Mouse (Mus musculus) midbrain, embryonic 11.5 days (tissue): ENCODE data around the gene Gm11444. TPM values are rescaled to one million over a fixed set of nuclear protein-coding genes. Genes with fewer than 3 reads are reported as not detected.
A peak's percentile ranks its signal among the peaks of the same experiment; 100 is the strongest.

Source experiments
- ATAC-seq: fragments of 200-750 bp; cut with Nextera tagmentation; 2 replicates; pipeline ENCODE4 v1.8.0; 2017; ENCODE audit warnings: moderate TSS enrichment, moderate library complexity; ENCODE audit not compliant: low FRiP score
- DNase-seq: peaks from one replicate; pipeline ENCODE4 v3.0.0; 2015; ENCODE audit warnings: low spot score; ENCODE audit errors: missing footprints
- H3K27ac ChIP-seq: fragments of 300-500 bp; sonication (generic); 2 replicates; pipeline ENCODE4 v1.5.1; 2014; ENCODE audit warnings: low read depth, low read length
- H3K27me3 ChIP-seq: fragments of 300-500 bp; sonication (generic); 2 replicates; pipeline ENCODE4 v1.6.1; 2014; ENCODE audit warnings: mild to moderate bottlenecking, low read length, moderate library complexity, mixed read lengths; ENCODE audit not compliant: control insufficient read depth, insufficient read depth
- H3K36me3 ChIP-seq: fragments of 300-500 bp; sonication (generic); 2 replicates; pipeline ENCODE4 v1.6.1; 2014; ENCODE audit warnings: mild to moderate bottlenecking, low read length, moderate library complexity, mixed read lengths; ENCODE audit not compliant: control insufficient read depth, insufficient read depth
- H3K4me1 ChIP-seq: fragments of 300-500 bp; sonication (generic); 2 replicates; pipeline ENCODE4 v1.6.1; 2014; ENCODE audit warnings: low read length; ENCODE audit not compliant: control insufficient read depth, insufficient read depth
- H3K4me2 ChIP-seq: fragments of 300-500 bp; sonication (generic); 2 replicates; pipeline ENCODE4 v1.6.1; 2014; ENCODE audit warnings: mild to moderate bottlenecking, moderate library complexity
- H3K4me3 ChIP-seq: fragments of 300-500 bp; sonication (generic); 2 replicates; pipeline ENCODE4 v1.5.1; 2014; ENCODE audit warnings: low read depth, low read length
- H3K9ac ChIP-seq: fragments of 300-500 bp; sonication (generic); 2 replicates; pipeline ENCODE4 v1.6.1; 2014; ENCODE audit warnings: low read length
- H3K9me3 ChIP-seq: fragments of 300-500 bp; sonication (generic); 2 replicates; pipeline ENCODE4 v1.6.1; 2016; ENCODE audit warnings: low read length; ENCODE audit not compliant: control insufficient read depth
- WGBS: fragments of 180-500 bp; shearing (Covaris S2); extraction: QIAGEN DNeasy Blood & Tissue Kit; methylation state at CpG from one replicate; pipeline ENCODE4 v1.1.7; 2014; 5-methylcytosine and 5-hydroxymethylcytosine counted together
- polyA plus RNA-seq: library from polyadenylated mRNA; unstranded; fragments of >200 nt; fragmentation: Nextera tagmentation; extraction: Ambion mirVana; gene quantifications from 2 replicates; pipeline ENCODE4 v1.2.1, GENCODE M21; 2014

Gm11444 gene
- polyA plus RNA-seq, 1 experiment from 2014 or later = not detected

DNA sequence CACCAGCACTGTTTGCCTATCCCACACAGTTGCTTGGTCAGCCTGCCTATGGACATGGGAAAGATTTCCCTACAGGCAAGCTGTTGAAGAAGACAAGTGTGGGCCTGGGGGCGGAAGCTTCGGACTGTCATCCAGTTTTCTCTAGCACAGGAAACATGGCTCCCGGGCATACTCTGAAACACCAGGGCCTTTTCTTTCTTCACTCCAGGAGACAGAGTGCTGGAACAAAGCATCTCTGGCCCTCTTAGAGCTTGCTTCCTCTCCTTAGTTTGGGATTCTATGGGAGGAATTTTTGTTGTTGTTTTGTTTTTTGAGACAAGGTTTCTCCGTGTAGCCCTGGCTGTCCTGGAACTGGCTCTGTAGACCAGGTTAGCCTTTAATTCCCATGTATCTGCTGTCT is 34.4 kb upstream of the Gm11444 start:
- Histone ChIP-seq H3K4me3 (no peak overlapping the region), H3K27ac (no peak overlapping the region), H3K9ac (no peak overlapping the region), H3K9me3 (no peaks in the 10 kb centered on the region), H3K4me2 (no peak overlapping the region), H3K36me3 (no peaks in the 10 kb centered on the region), H3K4me1 (peaks cover 9% of the 10 kb centered on the region; the same call in 1 of the 2 replicates), H3K27me3 (peaks cover 48% of the 10 kb centered on the region)
- no peak for ATAC-seq
- DNase-seq = no peak
- 51% methylated on average over 4 of the region's 4 CpGs for WGBS

DNA sequence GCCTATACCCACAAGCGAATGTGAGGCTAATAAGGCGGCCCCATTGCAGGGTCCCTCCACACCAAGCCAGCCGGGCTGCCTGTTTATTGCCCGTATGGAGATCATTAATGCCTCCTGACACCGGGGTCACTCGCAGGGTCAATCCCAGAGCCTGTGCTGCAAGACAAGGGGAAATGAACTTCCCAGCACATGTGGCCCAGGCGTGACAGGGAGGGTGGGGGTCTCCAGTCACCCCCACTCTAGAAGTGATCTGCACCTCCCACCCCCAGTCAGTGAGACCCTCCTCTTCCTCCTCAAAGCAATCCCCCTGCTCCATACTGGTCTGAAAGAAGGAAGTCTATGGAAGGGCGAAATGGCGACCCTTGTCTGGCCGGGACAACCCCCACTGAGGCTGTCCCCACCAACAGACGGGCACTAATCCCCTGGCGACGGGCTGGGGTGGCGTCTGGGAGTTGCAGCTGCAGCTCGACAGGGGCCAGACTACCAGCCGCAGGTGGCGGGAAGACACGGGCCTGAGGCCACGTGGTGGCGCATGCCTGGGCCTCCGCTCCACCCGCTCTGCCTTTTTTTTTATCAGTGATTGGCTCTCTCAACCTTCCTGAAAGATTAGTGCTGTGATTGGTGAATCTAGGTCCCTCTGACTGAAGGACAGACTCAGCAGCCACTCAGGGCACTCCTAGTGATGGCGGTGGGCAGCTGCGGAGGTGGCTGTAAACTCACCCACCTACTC is 26.1 kb upstream of the Gm11444 start:
- Histone ChIP-seq H3K9ac (no peak overlapping the region), H3K27ac (no peak overlapping the region), H3K9me3 (no peaks in the 10 kb centered on the region), H3K4me1 (no peaks in the 10 kb centered on the region), H3K36me3 (no peaks in the 10 kb centered on the region), H3K4me2 (no peak overlapping the region), H3K27me3 (no peaks in the 10 kb centered on the region), H3K4me3 (no peak overlapping the region)
- WGBS = 61% methylated on average over 24 of the region's 24 CpGs
- no peak for ATAC-seq
- DNase-seq = no peak

DNA sequence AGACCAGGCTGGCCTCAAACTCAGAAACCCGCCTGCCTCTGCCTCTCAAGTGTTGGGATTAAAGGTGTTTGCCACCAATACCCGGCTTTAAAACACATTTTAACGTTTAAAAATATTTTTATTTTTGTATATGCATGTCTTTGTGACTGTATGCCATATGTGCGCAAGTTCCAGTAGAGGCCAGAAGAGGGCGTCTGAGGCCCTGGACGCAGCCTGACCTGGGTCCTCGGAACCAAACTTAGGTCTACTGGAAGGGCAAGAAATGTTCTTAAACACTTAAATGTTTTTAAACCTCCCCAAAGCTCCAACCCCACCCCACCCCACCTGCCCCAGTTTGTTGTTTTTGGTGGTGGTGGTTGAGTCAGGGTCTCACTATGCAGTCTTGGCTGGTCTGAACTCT is 14.2 kb upstream of the Gm11444 start:
- Histone ChIP-seq H3K27me3 (no peaks in the 10 kb centered on the region), H3K9ac (no peak overlapping the region), H3K9me3 (no peaks in the 10 kb centered on the region), H3K4me2 (no peak overlapping the region), H3K4me1 (no peaks in the 10 kb centered on the region), H3K4me3 (no peak overlapping the region), H3K27ac (no peak overlapping the region), H3K36me3 (no peaks in the 10 kb centered on the region)
- WGBS = 47% methylated on average over 7 of the region's 7 CpGs
- ATAC-seq = no peak
- DNase-seq = no peak

DNA sequence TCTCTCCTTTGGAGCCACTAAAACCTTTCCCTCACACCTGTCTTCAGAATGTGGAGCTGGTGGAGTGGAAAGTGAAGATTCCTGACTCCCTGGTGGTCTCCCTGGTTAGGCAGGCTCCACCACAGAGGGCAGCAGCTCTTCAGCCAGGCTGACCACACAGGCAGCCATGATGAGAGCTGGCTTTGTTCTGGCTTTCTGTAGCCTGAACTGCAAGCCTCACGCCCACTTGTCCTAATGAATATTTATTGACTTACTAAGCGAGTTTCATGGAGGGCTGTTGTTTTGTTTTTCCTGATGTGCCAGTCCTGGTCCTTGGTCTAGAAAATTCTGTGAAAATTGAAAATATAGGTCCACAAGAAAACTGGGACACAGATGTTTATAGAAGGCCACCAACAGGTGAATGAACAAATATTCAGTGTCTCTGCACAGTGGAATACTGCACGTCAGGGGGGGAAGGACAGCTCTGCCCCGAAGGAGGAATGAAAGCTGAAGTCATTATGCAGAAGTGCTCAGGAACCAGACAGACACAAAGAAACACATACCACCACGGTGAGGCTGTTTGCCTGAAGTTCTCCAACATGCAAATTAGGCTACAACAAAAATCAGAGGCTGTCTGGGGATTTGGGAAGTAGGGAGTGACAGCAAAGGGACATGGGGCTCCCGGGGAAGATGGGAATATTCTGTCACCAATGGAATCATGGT is 8.0 kb upstream of the Gm11444 start:
- H3K4me2 ChIP-seq = peak overlapping the region; percentile 29; the same call in 1 of the 2 replicates
- 10% methylated on average over 6 of the region's 6 CpGs for WGBS
- H3K4me3 ChIP-seq = no peak overlapping the region
- DNase-seq (peak; percentile 92), ATAC-seq (peak; percentile 77)
- H3K27me3 ChIP-seq = no peaks in the 10 kb centered on the region
- peak overlapping the region; percentile 30; the same call in 1 of the 2 replicates for H3K27ac ChIP-seq
- H3K9me3 ChIP-seq = no peaks in the 10 kb centered on the region
- peaks cover 9% of the 10 kb centered on the region; the same call in 1 of the 2 replicates for H3K4me1 ChIP-seq
- no peak overlapping the region for H3K9ac ChIP-seq
- no peaks in the 10 kb centered on the region for H3K36me3 ChIP-seq

DNA sequence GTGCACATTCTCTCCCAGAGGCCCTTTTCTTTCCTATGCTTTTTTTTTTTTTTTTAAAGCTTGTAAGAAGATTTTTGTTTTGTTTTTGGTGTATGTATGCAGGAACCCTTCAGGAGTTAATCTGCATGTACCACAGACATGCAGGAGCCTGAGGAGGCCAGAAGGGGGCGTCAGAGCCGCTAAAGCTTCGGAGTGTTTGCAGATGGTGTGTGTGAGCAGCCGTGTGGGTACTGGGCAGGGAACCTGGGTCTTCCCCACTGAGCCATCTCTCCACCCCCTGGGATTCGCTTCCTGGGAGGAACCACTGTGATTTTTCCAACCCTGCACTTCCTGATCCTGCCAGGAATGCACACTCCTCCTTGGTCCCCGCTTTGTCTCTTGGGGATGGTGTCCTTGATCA is 625 bp upstream of the Gm11444 start:
- Histone ChIP-seq H3K4me3 (no peak overlapping the region), H3K27ac (no peak overlapping the region), H3K27me3 (peaks cover 10% of the 10 kb centered on the region), H3K9ac (no peak overlapping the region), H3K4me2 (no peak overlapping the region), H3K4me1 (no peaks in the 10 kb centered on the region), H3K9me3 (no peaks in the 10 kb centered on the region), H3K36me3 (no peaks in the 10 kb centered on the region)
- 38% methylated on average over 6 of the region's 6 CpGs for WGBS
- DNase-seq (peak; percentile 86), ATAC-seq (no peak)

DNA sequence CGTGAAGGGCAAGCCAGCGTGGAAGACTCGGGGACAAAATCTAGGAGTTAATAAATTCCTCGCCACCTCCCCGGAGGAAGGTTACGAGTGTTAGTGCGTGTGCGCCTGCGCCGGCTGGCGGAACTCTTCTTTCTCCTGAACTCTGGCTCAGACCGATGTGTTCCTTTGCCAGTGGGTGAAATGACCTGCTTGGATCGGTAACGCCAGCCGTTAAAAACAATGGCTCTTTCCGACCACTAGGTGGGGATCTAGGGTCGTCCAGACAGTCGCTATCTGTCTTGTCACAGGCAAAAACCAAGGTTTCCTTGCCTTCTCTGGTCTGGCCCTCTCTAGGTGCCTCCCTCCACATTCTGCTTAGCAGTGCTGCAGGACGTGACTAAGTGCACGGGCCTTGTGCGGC is 1.1 kb downstream of the Gm11444 start:
- Histone ChIP-seq H3K27me3 (peaks cover 21% of the 10 kb centered on the region), H3K4me1 (no peaks in the 10 kb centered on the region), H3K4me3 (peak overlapping the region; percentile 21; the same call in 1 of the 2 replicates), H3K9me3 (no peaks in the 10 kb centered on the region), H3K4me2 (peak overlapping the region; percentile 52), H3K36me3 (no peaks in the 10 kb centered on the region), H3K9ac (peak overlapping the region; percentile 48; the same call in 1 of the 2 replicates), H3K27ac (no peak overlapping the region)
- peak; percentile 70; the same call in 1 of the 2 replicates for ATAC-seq
- 3% methylated on average over 21 of the region's 21 CpGs for WGBS
- peak; percentile 95 for DNase-seq

DNA sequence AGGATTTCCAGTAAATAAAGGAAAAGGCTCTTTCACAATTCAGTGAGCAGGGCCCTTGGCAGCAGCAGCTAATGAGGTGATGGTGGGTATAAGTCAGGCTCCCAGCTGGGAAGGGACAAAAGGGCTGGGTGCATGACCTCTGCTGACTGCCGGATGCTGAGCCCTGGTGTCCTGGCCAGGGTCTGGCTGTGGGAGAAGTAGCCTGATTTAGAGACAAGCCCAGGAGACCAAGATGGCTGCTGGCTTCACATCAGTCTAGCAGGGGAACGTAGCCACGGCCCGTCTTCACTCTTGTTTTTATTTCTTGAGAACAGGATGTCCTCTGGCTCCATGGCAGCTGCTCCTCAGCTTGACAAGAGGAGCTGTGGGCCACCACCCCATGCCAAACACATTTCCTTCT is 3.6 kb downstream of the Gm11444 start:
- H3K36me3 ChIP-seq = no peaks in the 10 kb centered on the region
- peaks cover 7% of the 10 kb centered on the region; the same call in 1 of the 2 replicates for H3K4me1 ChIP-seq
- H3K27me3 ChIP-seq = peaks cover 43% of the 10 kb centered on the region
- H3K9me3 ChIP-seq = no peaks in the 10 kb centered on the region
- H3K27ac ChIP-seq = no peak overlapping the region
- no peak for ATAC-seq
- H3K9ac ChIP-seq = no peak overlapping the region
- no peak overlapping the region for H3K4me2 ChIP-seq
- no peak for DNase-seq
- H3K4me3 ChIP-seq = no peak overlapping the region
- whole genome bisulfite sequencing = 60% methylated on average over 4 of the region's 4 CpGs

DNA sequence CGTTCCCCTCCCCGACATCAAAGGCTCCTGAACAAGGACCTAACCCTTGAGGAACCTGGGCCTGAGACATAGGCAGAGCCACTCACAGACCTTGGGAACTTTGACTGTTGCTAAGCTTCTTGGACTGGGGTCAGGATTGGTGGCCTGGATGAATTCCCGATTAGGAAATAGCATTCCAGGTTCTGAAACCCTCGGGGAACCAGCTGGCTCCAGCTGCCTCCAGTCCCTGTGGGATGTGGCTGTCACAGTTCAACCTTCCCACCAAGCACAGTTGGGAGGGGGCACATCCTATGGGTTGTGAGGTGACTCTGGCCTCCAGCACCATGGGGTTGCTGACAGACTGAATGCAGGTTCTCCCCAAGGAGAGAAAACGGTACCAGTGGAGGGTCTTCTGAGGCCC is 4.2 kb downstream of the Gm11444 start:
- 47% methylated on average over 5 of the region's 5 CpGs for WGBS
- no peaks in the 10 kb centered on the region for H3K9me3 ChIP-seq
- no peak overlapping the region for H3K9ac ChIP-seq
- no peaks in the 10 kb centered on the region for H3K36me3 ChIP-seq
- H3K4me1 ChIP-seq = peaks cover 7% of the 10 kb centered on the region; the same call in 1 of the 2 replicates
- no peak overlapping the region for H3K27ac ChIP-seq
- peaks cover 49% of the 10 kb centered on the region for H3K27me3 ChIP-seq
- H3K4me2 ChIP-seq = no peak overlapping the region
- H3K4me3 ChIP-seq = no peak overlapping the region
- DNase-seq (no peak), ATAC-seq (no peak)

DNA sequence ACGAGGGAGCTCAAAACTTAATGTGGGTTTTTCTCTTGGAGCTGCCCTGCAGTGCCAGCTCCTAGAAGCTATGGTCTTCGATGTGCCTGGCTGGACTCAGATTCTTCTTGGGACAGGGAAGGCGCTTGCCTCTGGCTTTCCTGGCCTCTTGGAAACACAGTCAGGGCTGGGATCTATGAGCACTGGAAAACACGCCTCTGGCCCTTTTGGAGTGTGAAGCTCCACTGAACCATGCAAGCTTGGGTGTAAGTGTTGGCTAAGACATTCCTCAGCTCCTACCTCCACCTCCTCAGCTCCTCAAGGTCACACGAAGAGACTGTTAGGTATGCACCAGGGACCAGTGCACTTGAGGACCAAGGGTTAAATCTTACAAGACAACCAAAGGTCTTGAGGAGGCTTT is 5.2 kb downstream of the Gm11444 start:
- ATAC-seq (no peak), DNase-seq (no peak)
- peaks cover 59% of the 10 kb centered on the region for H3K27me3 ChIP-seq
- peak overlapping the region; percentile 82; the same call in 1 of the 2 replicates for H3K4me2 ChIP-seq
- no peak overlapping the region for H3K9ac ChIP-seq
- H3K9me3 ChIP-seq = no peaks in the 10 kb centered on the region
- WGBS = 32% methylated on average over 5 of the region's 5 CpGs
- no peak overlapping the region for H3K27ac ChIP-seq
- no peaks in the 10 kb centered on the region for H3K36me3 ChIP-seq
- H3K4me1 ChIP-seq = peaks cover 10% of the 10 kb centered on the region; the same call in 1 of the 2 replicates
- H3K4me3 ChIP-seq = no peak overlapping the region
